Mouse (Mus musculus) hindbrain, embryonic 12.5 days (tissue): ENCODE results near the gene Slc25a39. TPM values are rescaled to one million over a fixed set of nuclear protein-coding genes. Genes with fewer than 3 reads are reported as not detected.
A peak's percentile ranks its signal among the peaks of the same experiment; 100 is the strongest.

Source experiments
- ATAC-seq: fragments of 200-750 bp; cut with Nextera tagmentation; 2 replicates; pipeline ENCODE4 v1.8.0; 2017; ENCODE audit warnings: moderate TSS enrichment; ENCODE audit not compliant: low FRiP score
- H3K27ac ChIP-seq: fragments of 300-500 bp; sonication (generic); 2 replicates; pipeline ENCODE4 v1.5.1; 2016; ENCODE audit warnings: mild to moderate bottlenecking
- H3K27me3 ChIP-seq: fragments of 300-500 bp; sonication (generic); 2 replicates; pipeline ENCODE4 v1.6.1; 2016; ENCODE audit warnings: mild to moderate bottlenecking
- H3K36me3 ChIP-seq: fragments of 300-500 bp; sonication (generic); 2 replicates; pipeline ENCODE4 v1.6.1; 2016; ENCODE audit warnings: mild to moderate bottlenecking
- H3K4me1 ChIP-seq: fragments of 300-500 bp; sonication (generic); 2 replicates; pipeline ENCODE4 v1.6.1; 2016
- H3K4me2 ChIP-seq: fragments of 300-500 bp; sonication (generic); replicated peaks from 2 replicates; pipeline ENCODE4 v1.6.1; 2016; ENCODE audit warnings: mild to moderate bottlenecking
- H3K4me3 ChIP-seq: fragments of 300-500 bp; sonication (generic); 2 replicates; pipeline ENCODE4 v1.5.1; 2016; ENCODE audit warnings: mild to moderate bottlenecking
- H3K9ac ChIP-seq: fragments of 300-500 bp; sonication (generic); 2 replicates; pipeline ENCODE4 v1.6.1; 2016; ENCODE audit warnings: mild to moderate bottlenecking, moderate library complexity
- H3K9me3 ChIP-seq: fragments of 300-500 bp; sonication (generic); replicated peaks from 2 replicates; pipeline ENCODE4 v1.6.1; 2016; ENCODE audit warnings: mild to moderate bottlenecking
- WGBS: fragments of 180-500 bp; shearing (Covaris S2); methylation state at CpG from one replicate; pipeline ENCODE4 v1.1.7; 2016; 5-methylcytosine and 5-hydroxymethylcytosine counted together
- polyA plus RNA-seq: library from polyadenylated mRNA; unstranded; fragments of >200 nt; fragmentation: Nextera tagmentation; extraction: Ambion mirVana; gene quantifications from 2 replicates; pipeline ENCODE4 v1.2.1, GENCODE M21; 2016

Slc25a39 gene
- polyA plus RNA-seq, 1 experiment from 2014 or later, result 157 TPM

- no peaks in the 10 kb centered on the region for H3K9me3 ChIP-seq
- ATAC-seq, result no peak
These were observed 24.2 kb downstream of the Slc25a39 start for GRCm38 (mm10) chr11:102383365-102384136.

GRCm38 (mm10) chr11:102382794-102383193 is 25.0 kb downstream of the Slc25a39 start:
- H3K9ac ChIP-seq, result no peak overlapping the region
- H3K9me3 ChIP-seq, result no peaks in the 10 kb centered on the region
- no peaks in the 10 kb centered on the region for H3K4me1 ChIP-seq
- H3K36me3 ChIP-seq, result no peaks in the 10 kb centered on the region
- WGBS, result 89% methylated on average over 3 of the region's 3 CpGs
- H3K4me3 ChIP-seq, result no peak overlapping the region
- no peak overlapping the region for H3K4me2 ChIP-seq
- H3K27ac ChIP-seq, result no peak overlapping the region
- no peak for ATAC-seq
- no peaks in the 10 kb centered on the region for H3K27me3 ChIP-seq

More at GRCm38 (mm10) chr11:102383365-102384136, 24.2 kb downstream of the Slc25a39 start:
- Histone ChIP-seq H3K27me3 (no peaks in the 10 kb centered on the region), H3K4me3 (no peak overlapping the region), H3K9ac (no peak overlapping the region), H3K4me1 (no peaks in the 10 kb centered on the region), H3K27ac (no peak overlapping the region), H3K36me3 (no peaks in the 10 kb centered on the region), H3K4me2 (no peak overlapping the region)
- WGBS, result 90% methylated on average over 1 of the region's 1 CpGs

DNA sequence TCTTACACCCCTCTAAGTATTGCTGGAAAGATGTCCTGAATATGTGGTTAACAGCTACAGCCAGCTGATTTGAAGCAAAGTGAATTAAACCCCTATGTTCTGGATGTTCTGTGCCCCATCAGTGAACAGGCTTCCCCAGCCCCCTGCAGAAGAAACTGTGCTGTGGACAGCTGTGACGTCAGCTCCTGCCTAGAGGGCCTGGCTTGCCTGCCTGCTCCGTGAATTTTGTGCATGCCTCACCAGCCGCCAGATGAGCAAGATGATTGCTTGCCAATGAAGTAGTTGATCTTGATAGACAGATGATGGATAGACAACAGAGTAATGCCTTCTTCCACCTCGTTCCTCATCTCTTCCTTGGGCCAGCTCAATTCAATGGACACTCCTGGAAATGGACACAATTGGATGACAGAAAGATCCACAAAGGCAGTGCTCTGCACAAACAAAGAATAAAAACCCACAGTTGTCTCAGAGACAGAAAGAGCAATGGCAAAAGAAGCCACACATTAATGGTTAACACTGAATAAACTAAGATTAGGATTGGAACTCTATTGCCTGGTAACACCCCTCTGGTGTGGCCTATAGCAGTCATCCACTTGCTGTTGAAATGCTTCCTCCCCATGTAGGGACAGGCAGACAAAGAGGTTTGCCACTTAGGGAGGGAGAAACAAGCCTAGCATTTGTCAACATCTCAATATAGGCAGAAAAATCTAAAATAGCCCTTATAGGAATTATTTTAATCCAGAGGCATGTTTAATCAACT is 26.2 kb downstream of the Slc25a39 start:
- Histone ChIP-seq H3K27me3 (no peaks in the 10 kb centered on the region), H3K36me3 (no peaks in the 10 kb centered on the region), H3K4me1 (peaks cover 2% of the 10 kb centered on the region), H3K9ac (no peak overlapping the region), H3K4me3 (no peak overlapping the region), H3K4me2 (no peak overlapping the region), H3K9me3 (no peaks in the 10 kb centered on the region), H3K27ac (no peak overlapping the region)
- no peak for ATAC-seq
- 38% methylated on average over 4 of the region's 4 CpGs for WGBS

GRCm38 (mm10) chr11:102380091-102380490 is 27.7 kb downstream of the Slc25a39 start:
- no peaks in the 10 kb centered on the region for H3K9me3 ChIP-seq
- peaks cover 2% of the 10 kb centered on the region; the same call in 1 of the 2 replicates for H3K27me3 ChIP-seq
- no peak overlapping the region for H3K4me3 ChIP-seq
- no peak overlapping the region for H3K4me2 ChIP-seq
- H3K4me1 ChIP-seq, result peaks cover 16% of the 10 kb centered on the region
- H3K27ac ChIP-seq, result no peak overlapping the region
- no peak overlapping the region for H3K9ac ChIP-seq
- WGBS, result 81% methylated on average over 5 of the region's 5 CpGs
- no peaks in the 10 kb centered on the region for H3K36me3 ChIP-seq
- no peak for ATAC-seq

GRCm38 (mm10) chr11:102377186-102377585 is 30.6 kb downstream of the Slc25a39 start:
- H3K9me3 ChIP-seq, result no peaks in the 10 kb centered on the region
- H3K4me1 ChIP-seq, result peaks cover 16% of the 10 kb centered on the region
- no peak overlapping the region for H3K4me3 ChIP-seq
- H3K4me2 ChIP-seq, result no peak overlapping the region
- 62% methylated on average over 12 of the region's 12 CpGs for WGBS
- no peak overlapping the region for H3K9ac ChIP-seq
- H3K27me3 ChIP-seq, result peaks cover 12% of the 10 kb centered on the region
- ATAC-seq, result no peak
- H3K36me3 ChIP-seq, result no peaks in the 10 kb centered on the region
- no peak overlapping the region for H3K27ac ChIP-seq

DNA sequence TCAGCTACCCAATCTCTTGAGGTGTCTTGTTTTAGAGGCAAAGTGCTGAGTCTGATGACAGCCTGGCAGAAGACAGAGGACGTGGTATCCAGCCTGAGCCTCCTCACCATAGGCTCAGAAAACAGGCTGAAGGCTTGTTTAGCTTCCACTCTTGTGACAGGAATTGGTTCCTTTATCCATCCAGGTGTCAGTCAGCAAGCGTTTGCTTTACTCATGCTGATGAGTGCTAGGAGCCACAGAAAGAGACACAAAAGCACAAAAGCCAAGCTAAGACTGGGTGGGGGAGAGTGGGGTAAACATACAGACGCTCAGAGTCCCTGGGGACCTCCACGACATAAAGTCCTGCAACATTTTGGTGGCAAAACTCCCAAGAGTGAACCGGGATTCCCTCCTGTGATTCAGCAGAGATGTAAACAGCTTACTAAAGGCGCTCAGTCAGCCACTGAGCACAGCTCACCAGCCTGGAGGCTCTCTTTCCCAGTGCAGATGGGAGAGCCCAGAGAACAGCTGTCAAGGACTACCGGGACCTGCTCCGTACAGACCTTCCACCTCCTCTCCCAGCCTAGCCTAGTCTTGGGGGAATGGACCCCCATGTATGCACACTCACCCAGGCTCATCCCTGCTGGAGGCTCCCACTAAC is 31.4 kb downstream of the Slc25a39 start:
- Histone ChIP-seq H3K4me3 (peak overlapping the region; percentile 6; the same call in 1 of the 2 replicates), H3K4me2 (peak overlapping the region; percentile 42), H3K27me3 (peaks cover 12% of the 10 kb centered on the region), H3K27ac (0 out of 2 replicates have a peak overlapping the region, but pooled peaks have one; percentile 24), H3K9me3 (no peaks in the 10 kb centered on the region), H3K9ac (peak overlapping the region; percentile 8; the same call in 1 of the 2 replicates), H3K36me3 (no peaks in the 10 kb centered on the region), H3K4me1 (peaks cover 16% of the 10 kb centered on the region)
- ATAC-seq, result no peak
- WGBS, result 10% methylated on average over 8 of the region's 8 CpGs

GRCm38 (mm10) chr11:102375196-102376173 is 32.3 kb downstream of the Slc25a39 start:
- H3K27me3 ChIP-seq, result peaks cover 12% of the 10 kb centered on the region
- peaks cover 16% of the 10 kb centered on the region for H3K4me1 ChIP-seq
- no peak for ATAC-seq
- 5% methylated on average over 23 of the region's 23 CpGs for WGBS
- no peaks in the 10 kb centered on the region for H3K9me3 ChIP-seq
- peak overlapping the region; percentile 42 for H3K4me2 ChIP-seq
- peak overlapping the region; percentile 2; the same call in 1 of the 2 replicates for H3K27ac ChIP-seq
- peak overlapping the region; percentile 6 for H3K4me3 ChIP-seq
- peak overlapping the region; percentile 8; the same call in 1 of the 2 replicates for H3K9ac ChIP-seq
- no peaks in the 10 kb centered on the region for H3K36me3 ChIP-seq

GRCm38 (mm10) chr11:102374108-102374725 is 33.5 kb downstream of the Slc25a39 start:
- 72% methylated on average over 7 of the region's 7 CpGs for WGBS
- ATAC-seq, result no peak

GRCm38 (mm10) chr11:102373646-102374045 is 34.1 kb downstream of the Slc25a39 start:
- Histone ChIP-seq H3K4me1 (peaks cover 16% of the 10 kb centered on the region), H3K36me3 (no peaks in the 10 kb centered on the region), H3K27ac (no peak overlapping the region; the same call in 1 of the 2 replicates), H3K9ac (no peak overlapping the region; the same call in 1 of the 2 replicates), H3K27me3 (peaks cover 12% of the 10 kb centered on the region), H3K4me3 (no peak overlapping the region), H3K9me3 (no peaks in the 10 kb centered on the region), H3K4me2 (0 out of 2 replicates have a peak overlapping the region, but pooled peaks have one; percentile 15)
- no peak for ATAC-seq
- 16% methylated on average over 2 of the region's 2 CpGs for WGBS

More at GRCm38 (mm10) chr11:102374108-102374725, 33.5 kb downstream of the Slc25a39 start:
- Histone ChIP-seq H3K27ac (no peak overlapping the region; the same call in 1 of the 2 replicates), H3K27me3 (peaks cover 12% of the 10 kb centered on the region), H3K4me3 (no peak overlapping the region), H3K9me3 (no peaks in the 10 kb centered on the region), H3K9ac (no peak overlapping the region), H3K4me2 (no peak overlapping the region), H3K36me3 (no peaks in the 10 kb centered on the region), H3K4me1 (peaks cover 16% of the 10 kb centered on the region)

DNA sequence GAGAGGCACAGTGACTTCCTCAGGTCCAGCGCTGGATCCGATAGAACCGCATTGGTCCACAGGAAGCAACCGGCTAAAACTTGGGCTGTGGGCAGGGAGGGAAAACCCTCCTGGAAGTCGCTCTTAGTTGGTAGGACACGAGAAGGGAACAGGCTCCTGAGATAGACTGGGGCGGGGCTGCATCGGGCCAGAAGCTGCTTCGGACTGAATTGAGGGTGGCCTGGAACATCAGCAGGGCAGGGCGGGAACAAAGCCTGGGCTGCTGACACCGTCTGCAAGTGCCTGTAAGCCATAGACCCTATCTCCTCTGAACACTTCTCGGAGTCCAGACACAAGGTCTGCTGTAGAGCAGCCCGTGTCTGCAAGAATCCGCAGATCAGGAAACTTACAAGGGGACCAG is 34.8 kb downstream of the Slc25a39 start:
- H3K4me1 ChIP-seq, result peaks cover 16% of the 10 kb centered on the region
- WGBS, result 39% methylated on average over 14 of the region's 14 CpGs
- peaks cover 12% of the 10 kb centered on the region for H3K27me3 ChIP-seq
- H3K9ac ChIP-seq, result no peak overlapping the region
- ATAC-seq, result no peak
- no peak overlapping the region for H3K27ac ChIP-seq
- no peak overlapping the region for H3K4me2 ChIP-seq
- H3K9me3 ChIP-seq, result no peaks in the 10 kb centered on the region
- no peak overlapping the region for H3K4me3 ChIP-seq
- H3K36me3 ChIP-seq, result no peaks in the 10 kb centered on the region
